Mouse (Mus musculus) stomach, embryonic 14.5 days (tissue): Measurements from ENCODE around the gene Slc17a8. TPM values are rescaled to one million over a fixed set of nuclear protein-coding genes. Genes with fewer than 3 reads are reported as not detected.

Experiments used
- ATAC-seq: fragments of 200-750 bp; cut with Nextera tagmentation; 2 replicates; pipeline ENCODE4 v1.8.0; 2017; ENCODE audit warnings: low read depth, moderate TSS enrichment; ENCODE audit not compliant: insufficient number of reproducible peaks, insufficient read depth, low FRiP score
- H3K27ac ChIP-seq: fragments of 300-500 bp; sonication (generic); 2 replicates; pipeline ENCODE4 v1.5.1; 2014; ENCODE audit warnings: mild to moderate bottlenecking, low read length, moderate library complexity, mixed read lengths
- H3K27me3 ChIP-seq: fragments of 300-500 bp; sonication (generic); 2 replicates; pipeline ENCODE4 v1.6.1; 2014; ENCODE audit warnings: low read length, control low read depth, mixed read lengths; ENCODE audit not compliant: control insufficient read depth, insufficient read depth
- H3K36me3 ChIP-seq: fragments of 300-500 bp; sonication (generic); 2 replicates; pipeline ENCODE4 v1.6.1; 2014; ENCODE audit warnings: mild to moderate bottlenecking, control low read depth, low read length, moderate library complexity, mixed read lengths; ENCODE audit not compliant: control insufficient read depth, insufficient read depth
- H3K4me1 ChIP-seq: fragments of 300-500 bp; sonication (generic); 2 replicates; pipeline ENCODE4 v1.6.1; 2014; ENCODE audit warnings: low read length, control low read depth, mixed read lengths; ENCODE audit not compliant: control insufficient read depth, insufficient read depth
- H3K4me2 ChIP-seq: fragments of 300-500 bp; sonication (generic); replicated peaks from 2 replicates; pipeline ENCODE4 v1.6.1; 2014; ENCODE audit warnings: low read depth, low read length, control low read depth
- H3K4me3 ChIP-seq: fragments of 300-500 bp; sonication (generic); 2 replicates; pipeline ENCODE4 v1.5.1; 2014; ENCODE audit warnings: low read depth, low read length, control low read depth
- H3K9ac ChIP-seq: fragments of 300-500 bp; sonication (generic); replicated peaks from 2 replicates; pipeline ENCODE4 v1.6.1; 2014; ENCODE audit warnings: low read depth, mild to moderate bottlenecking, control low read depth, low read length, moderate library complexity, mixed read lengths
- H3K9me3 ChIP-seq: fragments of 300-500 bp; sonication (generic); 2 replicates; pipeline ENCODE4 v1.6.1; 2016; ENCODE audit warnings: low read depth, low read length, control low read depth; ENCODE audit not compliant: control insufficient read depth
- WGBS: fragments of 180-500 bp; shearing (Covaris S2); extraction: QIAGEN DNeasy Blood & Tissue Kit; methylation state at CpG from one replicate; pipeline ENCODE4 v1.1.7; 2014; 5-methylcytosine and 5-hydroxymethylcytosine counted together
- polyA plus RNA-seq: library from polyadenylated mRNA; unstranded; fragments of >200 nt; fragmentation: Nextera tagmentation; extraction: Ambion mirVana; gene quantifications from 2 replicates; pipeline ENCODE4 v1.2.1, GENCODE M21; 2014

Gene Slc17a8
- polyA plus RNA-seq, 1 experiment from 2014 or later: not detected

GRCm38 (mm10) chr10:89599311-89599710 is 21.7 kb downstream of the Slc17a8 start:
- no peaks in the 10 kb centered on the region for H3K36me3 ChIP-seq
- H3K4me2 ChIP-seq: no peak overlapping the region
- no peaks in the 10 kb centered on the region for H3K4me1 ChIP-seq
- ATAC-seq: no peak
- H3K9ac ChIP-seq: no peak overlapping the region
- H3K27me3 ChIP-seq: no peaks in the 10 kb centered on the region
- 73% methylated on average over 5 of the region's 5 CpGs for WGBS
- H3K4me3 ChIP-seq: no peak overlapping the region
- H3K27ac ChIP-seq: no peak overlapping the region
- H3K9me3 ChIP-seq: no peaks in the 10 kb centered on the region

GRCm38 (mm10) chr10:89597275-89597674 is 23.8 kb downstream of the Slc17a8 start:
- WGBS: 76% methylated on average over 4 of the region's 4 CpGs
- H3K4me3 ChIP-seq: no peak overlapping the region
- no peak overlapping the region for H3K4me2 ChIP-seq
- ATAC-seq: no peak
- no peak overlapping the region for H3K9ac ChIP-seq
- H3K27me3 ChIP-seq: no peaks in the 10 kb centered on the region
- H3K4me1 ChIP-seq: no peaks in the 10 kb centered on the region
- no peak overlapping the region for H3K27ac ChIP-seq
- H3K9me3 ChIP-seq: no peaks in the 10 kb centered on the region
- H3K36me3 ChIP-seq: no peaks in the 10 kb centered on the region

- H3K4me2 ChIP-seq: no peak overlapping the region
- H3K27ac ChIP-seq: no peak overlapping the region
- ATAC-seq: no peak
- H3K9ac ChIP-seq: no peak overlapping the region
- no peaks in the 10 kb centered on the region for H3K36me3 ChIP-seq
- no peaks in the 10 kb centered on the region for H3K27me3 ChIP-seq
- 88% methylated on average over 5 of the region's 5 CpGs for WGBS
- no peaks in the 10 kb centered on the region for H3K4me1 ChIP-seq
- H3K9me3 ChIP-seq: no peaks in the 10 kb centered on the region
- H3K4me3 ChIP-seq: no peak overlapping the region
Observed at GRCm38 (mm10) chr10:89595935-89596334, 25.1 kb downstream of the Slc17a8 start.

- no peak overlapping the region for H3K27ac ChIP-seq
- H3K4me2 ChIP-seq: no peak overlapping the region
- WGBS: 80% methylated on average over 1 of the region's 1 CpGs
Observed at GRCm38 (mm10) chr10:89595514-89595913, 25.5 kb downstream of the Slc17a8 start.

GRCm38 (mm10) chr10:89594309-89594708 is 26.7 kb downstream of the Slc17a8 start:
- no peak overlapping the region for H3K9ac ChIP-seq
- H3K4me1 ChIP-seq: no peaks in the 10 kb centered on the region
- 65% methylated on average over 4 of the region's 4 CpGs for WGBS
- no peaks in the 10 kb centered on the region for H3K27me3 ChIP-seq
- no peak overlapping the region for H3K27ac ChIP-seq
- no peaks in the 10 kb centered on the region for H3K9me3 ChIP-seq
- no peak for ATAC-seq
- H3K4me3 ChIP-seq: no peak overlapping the region
- H3K36me3 ChIP-seq: no peaks in the 10 kb centered on the region
- no peak overlapping the region for H3K4me2 ChIP-seq

More at GRCm38 (mm10) chr10:89595514-89595913, 25.5 kb downstream of the Slc17a8 start:
- no peak overlapping the region for H3K4me3 ChIP-seq
- H3K9me3 ChIP-seq: no peaks in the 10 kb centered on the region
- H3K4me1 ChIP-seq: no peaks in the 10 kb centered on the region
- no peak for ATAC-seq
- no peaks in the 10 kb centered on the region for H3K36me3 ChIP-seq
- no peak overlapping the region for H3K9ac ChIP-seq
- no peaks in the 10 kb centered on the region for H3K27me3 ChIP-seq

- WGBS: 65% methylated on average over 4 of the region's 4 CpGs
- H3K9me3 ChIP-seq: no peaks in the 10 kb centered on the region
- ATAC-seq: no peak
Observed at GRCm38 (mm10) chr10:89592797-89593196, 28.3 kb downstream of the Slc17a8 start.

GRCm38 (mm10) chr10:89589877-89590276 is 31.2 kb downstream of the Slc17a8 start:
- no peak for ATAC-seq
- WGBS: 92% methylated on average over 1 of the region's 1 CpGs
- no peak overlapping the region for H3K4me2 ChIP-seq
- H3K9ac ChIP-seq: no peak overlapping the region
- H3K4me3 ChIP-seq: no peak overlapping the region
- H3K27ac ChIP-seq: no peak overlapping the region
- H3K27me3 ChIP-seq: no peaks in the 10 kb centered on the region
- no peaks in the 10 kb centered on the region for H3K4me1 ChIP-seq
- no peaks in the 10 kb centered on the region for H3K9me3 ChIP-seq
- no peaks in the 10 kb centered on the region for H3K36me3 ChIP-seq

More at GRCm38 (mm10) chr10:89592797-89593196, 28.3 kb downstream of the Slc17a8 start:
- no peak overlapping the region for H3K4me2 ChIP-seq
- H3K4me1 ChIP-seq: no peaks in the 10 kb centered on the region
- no peaks in the 10 kb centered on the region for H3K27me3 ChIP-seq
- no peak overlapping the region for H3K9ac ChIP-seq
- H3K36me3 ChIP-seq: no peaks in the 10 kb centered on the region
- H3K27ac ChIP-seq: no peak overlapping the region
- no peak overlapping the region for H3K4me3 ChIP-seq

- H3K9ac ChIP-seq: no peak overlapping the region
- no peaks in the 10 kb centered on the region for H3K9me3 ChIP-seq
- no peak overlapping the region for H3K4me2 ChIP-seq
- no peak overlapping the region for H3K4me3 ChIP-seq
- H3K36me3 ChIP-seq: no peaks in the 10 kb centered on the region
- no peak for ATAC-seq
- H3K27me3 ChIP-seq: no peaks in the 10 kb centered on the region
- no peak overlapping the region for H3K27ac ChIP-seq
- 90% methylated on average over 1 of the region's 1 CpGs for WGBS
- H3K4me1 ChIP-seq: no peaks in the 10 kb centered on the region
Observed at GRCm38 (mm10) chr10:89588708-89589107, 32.3 kb downstream of the Slc17a8 start.

- Histone ChIP-seq H3K27me3 (no peaks in the 10 kb centered on the region), H3K9me3 (no peaks in the 10 kb centered on the region), H3K9ac (no peak overlapping the region), H3K36me3 (no peaks in the 10 kb centered on the region), H3K4me2 (no peak overlapping the region), H3K4me1 (no peaks in the 10 kb centered on the region), H3K4me3 (no peak overlapping the region), H3K27ac (no peak overlapping the region)
- WGBS: 87% methylated on average over 4 of the region's 4 CpGs
- no peak for ATAC-seq
Observed at GRCm38 (mm10) chr10:89584709-89585108, 36.3 kb downstream of the Slc17a8 start.
